Mouse (Mus musculus) Muller cell, postnatal 12 days (primary cell): ENCODE measurements around the gene Ube2g2.
A peak's percentile ranks its signal among the peaks of the same experiment; 100 is the strongest.

Source experiments
- DNase-seq: peaks from one replicate; pipeline ENCODE4 v3.0.0-alpha.2; 2015; ENCODE audit errors: inconsistent ontology term

Ube2g2 gene

DNA sequence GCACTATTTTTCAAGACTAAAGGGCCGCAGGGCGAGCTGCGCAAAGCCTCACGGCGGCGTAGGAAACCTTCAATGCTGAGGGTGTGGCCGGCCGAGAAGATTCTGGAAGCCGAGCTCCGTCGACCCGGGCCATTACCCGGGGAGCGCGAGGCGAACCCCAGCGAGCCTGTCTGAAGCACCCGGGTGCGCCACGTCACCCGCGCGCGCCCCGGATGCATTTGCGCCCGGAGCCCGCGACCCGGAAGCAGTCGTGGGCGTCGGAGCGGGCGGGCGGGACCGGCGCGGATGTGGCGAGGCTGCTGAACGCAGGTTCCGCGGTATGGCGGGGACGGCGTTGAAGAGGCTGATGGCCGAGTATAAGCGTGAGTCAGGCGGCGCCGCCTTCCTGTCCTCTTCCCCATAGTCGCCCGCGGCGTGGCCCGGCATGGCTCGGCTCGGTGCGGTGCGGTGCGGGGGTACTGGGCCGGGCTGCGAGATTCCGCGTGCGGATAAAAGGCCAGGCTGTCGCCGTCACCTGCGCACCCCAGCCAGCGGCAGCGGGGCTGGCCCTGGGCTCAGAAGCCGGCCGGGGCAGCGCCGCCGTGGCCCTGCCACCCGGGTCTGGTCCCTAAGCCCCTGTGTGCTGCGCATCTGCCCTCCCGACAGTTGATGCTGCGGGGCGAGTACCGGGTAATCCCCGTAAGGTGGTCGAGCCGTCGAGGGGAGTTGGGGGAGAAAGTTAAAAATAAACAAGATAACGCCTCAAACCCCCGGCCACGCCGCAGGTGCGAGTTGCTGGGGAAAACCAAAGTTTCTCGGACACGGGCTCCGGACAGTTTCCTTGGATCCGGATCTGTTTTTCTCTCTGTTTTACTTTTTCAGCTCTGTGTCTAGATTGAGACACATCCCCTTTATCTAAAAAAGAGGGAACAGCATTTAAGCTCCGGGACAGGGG, at the start of gene Ube2g2:
Gene Ube2g2 (plus strand): TSS at position 221 of the 934 bp plus-strand sequence.
- DNase-seq: peak; percentile 96

DNA sequence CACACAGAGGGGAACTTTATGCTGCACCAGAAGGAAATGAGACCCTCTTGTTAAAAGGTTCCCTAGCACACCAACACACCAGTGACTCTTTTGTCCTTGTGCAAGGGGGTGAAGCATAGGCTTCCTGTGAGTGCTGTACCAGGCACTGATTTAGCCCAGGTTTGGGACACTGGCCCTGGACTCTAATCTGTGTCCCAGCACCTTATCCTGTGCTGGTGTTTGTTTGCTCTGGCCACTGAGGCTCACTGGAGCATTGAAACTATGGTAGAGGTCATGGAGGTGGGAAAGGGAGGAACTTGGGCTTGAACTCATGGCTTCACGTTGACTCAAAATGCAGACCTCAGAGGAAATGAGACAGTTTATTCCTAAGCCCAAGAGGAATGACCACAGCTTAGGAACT, 48.9 kb upstream of the Ube2g2 start:
- DNase-seq: no peak

DNA sequence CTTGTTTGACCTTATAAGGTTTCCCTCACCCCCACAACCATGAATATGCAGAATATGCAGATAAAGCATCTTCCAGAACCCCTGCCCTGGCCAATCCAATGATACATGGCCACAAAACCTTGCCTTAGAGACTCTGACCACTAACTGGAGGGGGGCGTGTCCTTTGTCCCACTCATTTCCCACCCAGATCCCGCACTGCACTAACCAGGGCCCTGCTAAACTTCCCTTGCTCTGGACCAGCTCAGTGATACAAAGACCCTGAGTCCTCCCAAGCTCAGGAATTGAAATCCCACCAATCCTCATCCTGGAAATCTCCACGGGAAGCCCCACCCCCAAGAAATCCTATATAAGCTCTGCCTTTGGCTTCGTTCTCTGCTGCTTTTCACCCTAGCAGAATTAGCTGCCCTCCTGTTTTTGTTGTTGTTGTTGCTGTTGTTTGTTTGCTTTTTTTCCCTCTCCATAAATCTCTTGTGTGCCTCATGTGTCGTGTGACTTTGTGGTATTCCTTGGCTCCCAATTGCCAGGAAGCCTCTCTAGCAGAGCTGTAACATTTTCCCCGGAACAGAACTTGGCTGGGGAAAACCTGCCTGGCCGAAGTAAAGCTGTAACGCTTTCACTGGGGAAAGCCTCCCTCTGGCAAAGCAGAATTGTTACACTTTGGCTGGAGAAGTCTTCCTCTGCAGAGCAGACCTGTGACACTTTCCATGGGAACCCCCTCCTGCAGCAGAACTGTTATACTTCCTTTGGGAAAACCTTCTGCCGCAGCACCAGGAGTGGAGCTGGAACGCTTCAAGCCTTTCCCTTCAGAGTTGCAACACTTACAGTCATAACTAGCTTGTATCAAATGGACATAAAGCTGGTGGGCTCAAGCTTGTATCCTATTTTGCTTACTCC, 41.8 kb upstream of the Ube2g2 start:
- no peak for DNase-seq

DNA sequence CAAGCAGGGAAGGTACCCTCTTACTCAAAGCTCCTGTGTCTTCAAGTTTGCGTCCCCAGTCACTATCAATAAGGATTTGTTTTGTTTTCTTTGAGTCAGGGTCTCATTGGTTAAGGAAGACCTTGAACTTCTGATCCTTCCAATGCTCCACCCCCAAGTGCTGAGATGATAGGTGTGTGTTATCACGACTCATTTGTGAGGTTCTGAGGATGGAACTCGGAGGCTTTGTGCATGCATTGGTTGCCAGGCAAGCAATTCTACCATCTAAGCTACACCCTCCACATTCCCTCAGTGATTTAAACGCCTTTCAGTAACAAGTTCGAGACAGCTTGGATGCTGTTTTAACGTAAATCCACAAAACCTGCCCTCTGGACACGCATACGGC, 41.1 kb upstream of the Ube2g2 start:
- DNase-seq: no peak

DNA sequence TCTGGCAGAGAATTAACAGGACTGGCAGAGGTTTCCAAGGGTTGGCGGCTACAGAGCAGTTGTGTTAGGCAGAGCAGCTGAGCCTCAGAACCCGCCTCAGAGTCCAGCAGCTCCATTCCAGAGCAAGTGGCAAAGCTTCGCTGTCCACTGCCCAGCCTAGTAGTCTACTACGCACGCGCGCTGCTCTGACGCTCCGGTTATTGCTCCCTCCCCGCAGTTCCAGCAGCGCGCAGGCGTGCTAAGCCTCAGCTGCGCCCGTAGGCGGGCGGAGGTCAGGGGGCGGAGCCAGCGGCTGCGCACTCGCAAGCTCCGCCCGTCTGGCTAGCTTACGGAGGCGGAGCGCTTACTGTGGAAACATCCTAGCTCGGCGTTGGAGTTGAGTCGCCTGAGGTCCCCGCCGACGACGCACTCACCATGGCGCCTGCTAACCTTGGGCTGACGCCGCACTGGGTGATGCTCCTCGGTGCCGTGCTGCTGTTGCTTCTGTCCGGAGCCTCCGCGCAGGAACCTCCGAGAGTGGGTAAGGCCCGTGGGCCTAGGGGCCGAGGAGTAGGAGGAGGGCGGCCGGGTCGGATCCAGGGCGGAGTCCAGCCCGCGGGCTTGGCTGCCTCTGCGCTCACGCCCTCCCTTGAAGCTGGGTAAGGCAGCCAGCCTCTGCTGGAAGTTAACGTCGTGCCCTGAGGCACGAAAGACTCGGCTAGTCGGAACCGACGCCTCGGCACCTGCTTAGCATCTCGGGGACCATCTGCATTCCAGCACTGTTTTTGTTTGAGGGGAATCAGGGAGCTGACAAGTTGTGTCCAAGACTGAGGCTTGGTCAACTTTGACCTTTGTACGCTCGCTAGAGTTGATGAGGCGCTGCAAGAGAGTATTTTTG, 40.4 kb upstream of the Ube2g2 start, which contains the start of gene Pttg1ip:
Gene Pttg1ip (plus strand): TSS at position 313 of the 877 bp plus-strand sequence.
- DNase-seq: peak; percentile 98

DNA sequence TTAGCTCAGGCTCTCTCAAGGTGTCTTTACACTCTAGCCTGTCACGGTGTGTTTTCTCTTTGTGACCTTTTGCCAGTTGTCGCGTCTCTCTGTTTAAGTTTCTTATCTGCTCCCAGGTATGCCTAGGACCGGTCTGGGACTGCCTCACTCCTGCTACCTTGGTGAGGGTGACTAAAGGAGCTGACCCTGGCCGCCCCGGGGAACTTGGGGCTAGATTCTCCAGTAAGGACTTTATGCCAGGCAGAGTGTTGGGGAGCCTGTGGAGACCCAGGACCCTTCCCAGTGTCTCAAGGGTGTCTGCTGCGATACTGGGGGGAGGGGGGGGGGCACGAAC, 39.8 kb upstream of the Ube2g2 start:
- DNase-seq: no peak

DNA sequence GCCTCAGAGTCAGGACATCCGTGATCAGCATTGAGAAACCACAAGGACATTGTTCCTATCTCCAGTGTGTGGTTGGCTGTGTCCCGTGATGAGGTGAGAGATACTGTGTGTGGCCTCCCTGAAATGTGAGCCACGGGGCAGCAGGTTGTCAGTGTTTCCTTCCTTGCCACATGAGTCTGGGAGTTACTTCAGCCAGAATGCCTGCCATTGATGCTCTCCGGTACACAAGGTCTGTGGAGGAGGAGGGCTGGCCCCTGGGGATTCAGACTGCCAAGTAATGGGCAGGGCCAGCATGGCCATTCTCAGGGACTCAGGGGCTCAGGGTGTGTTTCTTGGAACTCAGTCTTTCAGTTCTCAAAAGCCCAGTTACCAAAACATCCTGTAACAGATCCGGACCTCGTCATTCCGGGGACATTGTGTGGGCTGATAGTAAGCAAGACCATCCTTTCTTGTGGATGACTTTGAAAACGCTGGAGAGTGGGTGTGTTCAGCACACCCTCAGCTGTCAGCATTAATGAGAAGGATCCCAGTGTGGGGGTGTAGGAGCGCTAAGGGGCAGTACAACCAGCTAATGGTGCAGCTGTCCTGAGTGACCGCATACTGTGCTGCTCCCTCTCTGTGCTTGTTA, 38.2 kb upstream of the Ube2g2 start:
- peak; percentile 75 for DNase-seq

DNA sequence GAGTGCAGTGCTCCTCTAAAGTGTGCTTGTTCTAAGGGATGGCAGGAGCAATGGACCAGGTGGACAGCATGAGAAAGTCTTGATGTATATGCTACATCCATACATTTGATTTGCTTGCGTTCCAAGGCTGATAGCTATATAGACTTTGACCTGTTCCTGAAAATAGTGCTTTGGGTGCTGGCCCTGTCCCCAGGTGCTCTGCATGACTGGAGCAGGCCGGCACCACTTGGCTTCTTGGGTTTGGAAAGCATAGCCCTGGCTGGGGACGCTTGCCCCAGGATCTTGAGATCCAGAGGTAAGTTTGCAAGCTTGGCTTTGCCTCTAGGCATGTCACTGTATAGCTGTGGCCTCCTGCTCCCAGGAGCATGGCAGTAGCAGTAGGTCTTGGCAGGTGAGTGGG, 35.4 kb upstream of the Ube2g2 start:
- DNase-seq: no peak

DNA sequence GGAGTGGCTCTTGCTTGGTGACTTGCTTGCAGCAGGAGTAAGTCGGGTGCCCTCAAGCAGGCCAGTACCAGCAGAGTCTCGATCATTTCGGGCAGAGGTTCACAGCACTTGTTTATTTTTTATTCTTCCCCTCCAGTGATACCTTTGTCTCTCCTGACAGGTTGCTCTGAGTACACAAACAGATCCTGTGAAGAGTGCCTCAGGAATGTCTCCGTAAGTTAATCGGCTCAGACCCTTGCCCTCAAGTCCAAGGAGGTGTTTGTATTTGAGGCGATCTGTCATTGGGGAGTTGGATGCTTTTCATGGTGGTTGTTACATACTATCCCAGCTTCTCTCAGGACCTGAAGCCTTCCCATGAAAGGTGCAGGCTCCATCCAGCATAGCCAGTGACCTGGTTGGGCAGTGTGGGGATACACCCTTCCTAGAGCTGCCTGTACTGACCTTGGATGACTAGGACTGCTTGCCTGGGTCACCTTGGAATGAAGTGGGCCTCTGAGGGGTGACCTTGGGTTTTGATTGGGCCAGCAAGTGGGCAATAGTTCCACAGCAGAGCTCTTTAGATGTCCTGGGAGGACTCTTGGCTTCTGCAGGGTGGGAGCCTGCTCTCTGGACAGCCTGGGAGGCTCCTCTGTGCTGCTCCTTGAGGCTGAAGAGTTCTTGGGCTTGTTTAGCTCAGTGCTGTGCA, 34.8 kb upstream of the Ube2g2 start:
- DNase-seq: no peak

DNA sequence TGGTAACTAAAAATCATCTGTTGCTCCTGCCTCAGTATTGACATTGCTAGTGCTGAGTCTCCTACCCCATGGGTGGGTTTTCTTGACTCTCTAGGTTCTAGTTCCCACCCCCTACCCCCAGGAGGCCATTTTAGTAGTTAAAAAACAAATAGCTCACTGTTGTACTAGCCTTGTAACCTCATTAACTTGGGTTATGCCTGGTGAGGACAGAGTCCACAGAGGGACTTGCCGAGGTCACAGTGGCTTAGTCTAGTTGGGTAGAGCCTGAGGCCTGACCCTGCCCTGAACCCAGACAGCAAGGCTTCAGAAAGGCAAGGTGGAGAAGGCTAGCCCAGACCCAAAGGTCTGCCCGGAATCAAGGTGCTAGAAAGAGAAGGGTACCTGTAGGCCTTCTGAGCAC, 34.0 kb upstream of the Ube2g2 start:
- no peak for DNase-seq

DNA sequence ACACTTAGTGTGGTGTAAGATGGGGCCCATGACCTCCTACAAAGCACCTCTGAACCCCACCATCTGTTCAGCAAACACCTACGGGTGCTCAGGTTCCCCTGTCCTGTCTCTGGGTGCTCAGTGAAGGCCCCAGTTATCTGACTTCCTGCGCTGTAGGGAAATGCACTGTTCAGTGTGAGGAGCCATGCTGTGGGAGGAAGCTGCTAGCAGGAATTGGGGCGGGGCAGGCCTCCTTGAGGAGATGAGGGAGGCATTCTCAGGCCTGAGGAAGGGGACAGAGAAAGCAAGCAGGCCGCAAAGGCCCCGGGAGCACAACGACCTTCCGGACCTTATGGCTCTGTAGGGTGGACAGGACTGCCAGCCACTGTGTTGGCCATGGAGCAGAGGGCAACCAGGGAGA, 33.0 kb upstream of the Ube2g2 start:
- no peak for DNase-seq

DNA sequence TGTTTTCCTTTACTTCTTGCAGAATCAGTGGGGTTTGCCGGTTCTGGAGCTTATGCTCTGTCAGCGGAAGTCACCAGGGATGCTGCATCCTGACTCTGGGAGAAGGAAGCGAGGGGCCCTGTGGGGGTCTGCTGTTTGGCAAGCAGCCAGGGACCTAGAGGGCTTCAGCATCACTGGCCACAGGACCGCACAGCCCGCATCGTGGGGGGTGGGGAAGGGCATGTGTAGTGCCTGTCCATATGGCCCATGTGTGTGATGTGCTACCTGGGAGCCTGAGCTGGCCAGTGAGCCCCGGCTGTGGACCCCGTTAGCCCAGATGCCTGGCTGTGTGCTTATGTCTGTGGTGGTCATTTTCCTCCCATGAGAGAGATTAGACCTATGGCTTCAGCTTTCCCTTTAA, 32.3 kb upstream of the Ube2g2 start:
- DNase-seq: no peak

DNA sequence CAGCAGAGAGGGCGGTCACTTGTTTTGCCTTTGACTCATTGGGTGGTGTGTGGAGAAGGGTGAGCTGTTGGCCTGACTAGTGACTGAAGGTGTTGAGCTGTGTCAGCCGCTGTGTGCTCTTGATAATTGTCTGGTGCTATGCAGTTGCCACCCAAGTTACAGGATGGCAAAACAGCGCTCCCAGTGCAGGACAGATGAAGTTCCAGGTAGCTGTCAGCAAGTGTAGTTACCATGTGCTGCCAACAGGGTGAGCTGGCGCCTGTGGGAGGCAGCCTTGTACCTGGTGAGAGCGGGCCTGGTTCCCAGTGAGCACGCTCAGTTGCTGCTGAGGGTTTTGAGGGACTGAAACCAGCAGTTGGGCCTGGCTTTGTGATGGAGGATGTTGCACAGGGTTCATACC, 31.3 kb upstream of the Ube2g2 start:
- DNase-seq: peak; percentile 32

DNA sequence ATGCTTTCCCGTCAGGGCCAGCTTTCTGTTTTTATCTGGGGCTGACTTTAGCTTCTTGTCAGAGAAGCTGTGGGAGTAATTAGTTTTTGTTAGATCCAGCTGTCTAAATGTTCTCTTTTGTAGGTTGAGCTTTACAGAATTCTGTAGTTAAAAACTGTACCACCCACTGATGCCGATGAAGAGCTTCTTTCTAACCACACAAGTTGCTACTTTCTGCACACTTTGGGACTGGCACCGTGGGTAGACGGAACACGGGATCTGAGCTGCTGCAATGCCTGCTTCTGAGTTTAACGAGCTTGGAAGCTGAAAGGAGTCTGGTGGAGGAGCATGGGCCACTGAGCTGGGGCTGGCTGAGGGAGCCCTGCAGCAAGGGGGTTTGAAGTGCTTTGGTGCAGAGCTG, 30.5 kb upstream of the Ube2g2 start:
- DNase-seq: no peak

DNA sequence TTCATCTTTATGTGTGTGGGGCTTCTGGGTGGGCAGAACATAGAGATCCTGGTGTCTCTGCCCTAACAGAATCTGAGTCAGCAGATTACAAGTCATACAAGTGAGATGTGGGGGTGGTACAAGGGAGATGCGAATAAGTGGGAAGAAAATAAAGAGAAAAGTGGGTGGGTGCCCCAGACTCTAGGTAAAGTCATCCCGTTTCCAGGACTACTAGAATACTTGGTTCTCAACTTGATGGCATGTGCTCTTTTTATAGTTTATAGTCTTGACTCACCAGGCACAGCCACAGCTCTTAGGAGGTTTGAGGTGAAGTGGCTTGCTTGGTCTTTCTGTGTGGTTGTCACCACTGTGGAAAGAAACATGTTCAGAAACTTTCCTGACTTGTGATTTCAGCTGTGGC, 26.0 kb upstream of the Ube2g2 start:
- no peak for DNase-seq

DNA sequence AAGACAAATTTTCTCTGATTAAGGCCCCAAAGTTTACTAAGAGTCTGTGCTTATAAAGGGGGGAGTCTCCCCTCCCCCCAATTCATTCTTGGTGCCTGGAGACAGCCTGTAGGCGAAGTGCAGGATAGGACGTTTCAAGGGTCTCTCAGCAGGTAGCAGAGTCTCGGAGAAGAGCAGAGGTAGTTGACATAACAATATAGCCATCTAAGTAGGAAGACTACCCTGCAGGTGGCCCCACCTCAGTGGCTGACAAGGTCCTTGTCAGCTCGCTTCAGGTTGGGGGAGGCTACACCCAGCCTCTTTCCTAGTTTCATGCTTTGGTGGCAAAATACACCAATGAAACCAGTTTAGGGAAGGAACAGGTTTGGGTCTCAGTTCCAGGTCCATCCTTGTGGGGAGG, 19.1 kb upstream of the Ube2g2 start:
- DNase-seq: no peak

DNA sequence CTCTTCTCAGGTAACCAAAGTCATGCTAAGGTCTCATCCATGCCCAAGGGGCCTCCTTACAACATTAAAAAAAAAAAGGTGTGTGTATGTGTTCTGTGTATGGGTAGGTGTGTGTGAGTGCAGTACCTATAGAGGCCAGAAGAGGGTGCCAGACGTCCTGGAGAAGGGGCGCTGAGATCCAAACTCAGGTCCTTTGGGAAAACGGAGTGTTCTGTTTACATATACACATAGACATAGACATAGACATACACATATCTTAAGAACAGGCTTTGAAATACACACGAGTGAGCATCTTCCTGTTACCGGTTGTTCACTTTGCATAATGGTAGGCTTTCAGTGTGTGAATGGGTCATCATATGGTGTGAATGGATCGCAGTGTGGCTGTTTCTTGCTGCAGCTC, 18.0 kb upstream of the Ube2g2 start:
- no peak for DNase-seq

DNA sequence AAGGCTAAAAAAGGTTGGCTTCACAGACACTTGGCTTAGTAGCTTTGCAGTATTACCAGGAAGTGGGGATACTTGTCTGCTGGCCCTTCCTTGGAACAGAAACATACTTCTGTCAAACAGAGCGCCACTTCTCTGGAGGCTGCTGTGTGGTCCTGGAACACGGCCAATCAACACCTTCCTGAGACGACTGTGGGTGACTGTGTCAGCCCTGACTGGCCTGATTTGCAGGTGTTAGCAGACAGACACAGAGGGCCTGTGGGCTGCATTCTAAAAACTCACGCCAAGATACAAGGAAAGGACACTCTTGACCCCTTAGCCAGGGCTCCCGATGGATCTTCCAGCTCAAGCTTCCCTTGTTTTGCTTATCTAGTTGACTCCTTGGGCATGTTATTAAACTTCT, 17.1 kb upstream of the Ube2g2 start:
- no peak for DNase-seq

DNA sequence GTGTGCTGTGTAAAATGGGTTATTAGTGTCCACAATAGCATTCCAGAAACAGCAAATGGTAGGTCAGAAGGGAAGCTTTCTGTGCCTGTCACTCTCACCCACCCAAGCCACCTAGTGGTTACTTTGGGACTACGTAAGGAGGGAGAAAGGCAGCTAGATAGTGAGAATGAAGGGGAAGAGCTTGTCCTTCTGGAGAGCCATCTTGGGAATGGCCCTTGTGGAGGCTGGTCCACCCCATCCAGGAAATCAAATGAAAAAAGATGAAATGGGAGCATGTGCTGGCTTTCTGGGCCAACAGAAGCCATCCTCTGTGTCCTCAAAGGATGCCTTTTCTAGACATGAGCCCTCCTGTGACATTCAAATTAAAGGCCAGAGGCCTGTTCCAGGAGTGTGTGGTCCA, 16.7 kb upstream of the Ube2g2 start:
- DNase-seq: peak; percentile 73

DNA sequence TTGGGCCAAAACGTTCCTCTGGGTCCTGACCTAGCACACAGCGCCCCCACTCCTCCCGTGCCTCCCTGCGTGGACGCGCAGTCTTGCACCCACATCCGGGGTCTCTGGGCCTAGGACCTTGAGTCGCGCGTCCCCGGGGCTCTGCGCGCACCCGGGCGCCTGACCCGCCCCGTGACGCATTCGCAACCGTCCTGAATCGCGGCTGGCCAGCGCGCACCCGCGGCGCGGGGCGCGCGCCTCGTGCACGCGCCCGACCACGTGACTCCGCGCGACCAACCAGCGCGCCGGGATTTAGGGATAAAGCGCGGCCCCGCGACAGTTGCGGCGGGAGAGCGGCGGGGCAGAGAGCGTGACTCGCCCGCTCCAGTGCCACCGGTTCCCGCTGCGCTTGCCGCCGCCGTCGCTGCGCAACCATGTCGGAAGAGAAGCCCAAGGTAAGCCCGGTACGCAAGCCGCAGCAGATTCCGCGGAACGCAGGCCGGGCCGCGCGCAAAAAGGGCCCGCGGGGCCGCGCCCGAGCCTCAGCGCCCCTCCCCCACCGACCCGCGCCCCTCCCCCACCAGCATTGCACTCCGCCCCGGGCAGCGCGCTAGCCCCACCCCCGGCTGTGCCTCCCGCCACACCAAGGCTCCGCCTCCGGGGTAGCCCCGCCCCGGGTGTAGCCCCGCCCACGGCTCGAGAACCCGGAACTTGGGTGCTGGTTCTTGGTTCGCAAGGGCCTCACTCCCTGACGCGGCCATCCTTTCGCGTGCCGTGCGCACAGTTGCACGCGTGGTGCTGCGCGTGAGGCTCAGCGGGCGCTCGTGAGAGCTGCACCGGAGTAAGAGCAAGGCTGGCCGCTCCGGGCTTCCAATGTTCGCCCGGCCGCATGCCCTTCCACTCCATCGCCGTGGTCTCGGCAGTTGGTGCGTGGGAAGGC, 15.9 kb upstream of the Ube2g2 start, which contains the start of the genes Sumo3 and Gm49325:
Gene Sumo3 (plus strand): TSS at position 190 of the 919 bp plus-strand sequence.
Gene Gm49325 (plus strand): TSS at position 290 of the 919 bp plus-strand sequence.
- peak; percentile 97 for DNase-seq
